Mouse (Mus musculus): ENCODE results near the gene Myo1d.

DNA sequence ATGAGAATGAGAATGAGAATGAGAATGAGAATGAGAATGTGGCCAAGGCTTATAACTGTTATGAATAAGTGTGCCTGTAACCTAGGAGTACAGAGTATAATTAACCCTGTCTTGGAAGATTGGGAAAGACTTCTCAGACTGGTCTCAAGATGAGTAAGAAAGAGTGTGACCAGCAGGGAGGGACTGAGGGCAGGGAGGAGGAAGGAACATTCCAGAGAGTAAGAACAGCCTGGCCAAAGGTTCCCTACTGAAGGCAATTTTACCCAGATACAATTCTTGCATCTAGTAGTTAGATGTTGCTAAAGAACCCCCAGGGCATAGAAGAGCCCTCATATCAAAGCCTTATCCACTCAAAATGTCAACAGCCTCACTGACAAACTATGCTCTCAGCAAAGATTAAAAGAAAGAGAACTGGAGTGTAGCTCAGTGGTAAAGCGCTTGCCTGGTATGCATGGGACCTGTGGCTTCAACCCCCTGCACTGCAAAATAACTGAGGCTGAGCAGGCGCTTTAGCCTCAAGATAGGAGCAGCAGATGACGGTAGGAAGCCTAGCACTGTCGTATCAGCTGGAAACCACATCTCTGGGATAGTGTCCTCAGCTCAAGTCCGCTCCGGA is 7.1 kb downstream of the Myo1d start:
- no peak for TF ChIP-seq CTCF (IDR thresholded peaks at IDR 0.05; ENCODE audit: borderline replicate concordance, insufficient read depth, low read depth, low read length)
- no peak for TF ChIP-seq POLR2A (IDR thresholded peaks at IDR 0.05; ENCODE audit: borderline replicate concordance, insufficient read depth, low read length)

Measured in cerebellum, adult 2 months (tissue).